Mouse (Mus musculus) MEL (cell line): Measurements from ENCODE around the gene Tubb3. TPM values are rescaled to one million over a fixed set of nuclear protein-coding genes. Genes with fewer than 3 reads are reported as not detected.

Source experiments
- DNase-seq: peaks from one replicate; pipeline ENCODE4 v3.0.0; 2011; ENCODE audit warnings: low read depth, low spot score
- H3K27ac ChIP-seq: 2 replicates; pipeline ENCODE4 v1.5.1; 2012; ENCODE audit warnings: low read depth, mild to moderate bottlenecking, control low read depth, low read length, moderate library complexity; ENCODE audit not compliant: control insufficient read depth
- H3K27me3 ChIP-seq, 2 experiments: fragments of 150-350 bp in 1 of 2; sonication (generic) in 1 of 2; 2 replicates each; pipeline ENCODE4 v1.6.1; 2012; ENCODE audit warnings: low read length in 2 of 2, mild to moderate bottlenecking in 2 of 2, improper control_type of control experiment in 1 of 2, moderate library complexity in 1 of 2; ENCODE audit not compliant: insufficient read depth in 2 of 2, control insufficient read depth in 1 of 2
- H3K36me3 ChIP-seq, 2 experiments: 2 replicates each; pipeline ENCODE4 v1.6.1; 2012 to 2014; ENCODE audit warnings: low read length in 2 of 2, improper control_type of control experiment in 1 of 2, inconsistent platforms in 1 of 2, mild to moderate bottlenecking in 1 of 2; ENCODE audit not compliant: insufficient read depth in 2 of 2, control insufficient read depth in 1 of 2
- H3K4me1 ChIP-seq, 2 experiments: fragments of 150-350 bp in 1 of 2; sonication (generic) in 1 of 2; 2 replicates each; pipeline ENCODE4 v1.6.1; 2012; ENCODE audit warnings: low read length in 2 of 2, improper control_type of control experiment in 1 of 2, mild to moderate bottlenecking in 1 of 2; ENCODE audit not compliant: insufficient read depth in 2 of 2, control insufficient read depth in 1 of 2
- H3K4me3 ChIP-seq, 2 experiments: fragments of 150-350 bp in 1 of 2; sonication (generic) in 1 of 2; 2 replicates each; pipeline ENCODE4 v1.5.1; 2012; ENCODE audit warnings: low read depth in 2 of 2, low read length in 2 of 2, mild to moderate bottlenecking in 2 of 2, moderate library complexity in 2 of 2, control low read depth in 1 of 2, improper control_type of control experiment in 1 of 2; ENCODE audit not compliant: control insufficient read depth in 1 of 2, insufficient read depth in 1 of 2
- H3K79me2 ChIP-seq: 2 replicates; pipeline ENCODE4 v1.6.1; 2012; ENCODE audit warnings: mild to moderate bottlenecking, low read length, moderate library complexity; ENCODE audit not compliant: control insufficient read depth, poor library complexity, insufficient read depth
- H3K9ac ChIP-seq: 2 replicates; pipeline ENCODE4 v1.6.1; 2012; ENCODE audit warnings: low read depth, mild to moderate bottlenecking, control low read depth, low read length, moderate library complexity; ENCODE audit not compliant: control insufficient read depth, poor library complexity, severe bottlenecking
- H3K9me3 ChIP-seq: fragments of 150-350 bp; sonication (generic); replicated peaks from 2 replicates; pipeline ENCODE4 v1.6.1; 2012; ENCODE audit warnings: mild to moderate bottlenecking, low read length, improper control_type of control experiment, moderate library complexity; ENCODE audit not compliant: insufficient read depth
- BHLHE40 ChIP-seq: IDR thresholded peaks from 2 replicates; pipeline ENCODE4 v1.6.1; 2012; ENCODE audit warnings: low read depth, mild to moderate bottlenecking, inconsistent platforms, low read length, improper control_type of control experiment, borderline replicate concordance
- CHD1 ChIP-seq: IDR thresholded peaks from 2 replicates; pipeline ENCODE4 v1.6.1; 2012; ENCODE audit warnings: low read depth, mild to moderate bottlenecking, inconsistent platforms, low read length, improper control_type of control experiment
- CHD2 ChIP-seq: IDR thresholded peaks from 2 replicates; pipeline ENCODE4 v1.6.1; 2011; ENCODE audit warnings: low read length, improper control_type of control experiment
- CTCF ChIP-seq, 3 experiments: IDR thresholded peaks in 2 of 3; conservative IDR thresholded peaks in 1 of 3; 2 replicates each; pipeline ENCODE4 v1.5.1; 2011 to 2012; ENCODE audit warnings: low read length in 3 of 3, low read depth in 2 of 3, mild to moderate bottlenecking in 2 of 3, improper control_type of control experiment in 1 of 3, inconsistent platforms in 1 of 3, mixed read lengths in 1 of 3, moderate library complexity in 1 of 3; ENCODE audit not compliant: control insufficient read depth in 1 of 3, insufficient read depth in 1 of 3, poor library complexity in 1 of 3, severe bottlenecking in 1 of 3
- E2F4 ChIP-seq: IDR thresholded peaks from 2 replicates; pipeline ENCODE4 v1.6.1; 2011; ENCODE audit warnings: low read depth, low read length, improper control_type of control experiment, borderline replicate concordance
- EP300 ChIP-seq, 2 experiments: IDR thresholded peaks; 2 replicates each; pipeline ENCODE4 v1.6.1; 2011; ENCODE audit warnings: improper control_type of control experiment in 2 of 2, low read length in 2 of 2, low read depth in 1 of 2, mild to moderate bottlenecking in 1 of 2
- GATA1 ChIP-seq: IDR thresholded peaks from 2 replicates; pipeline ENCODE4 v1.6.1; 2011; ENCODE audit warnings: low read depth, low read length, improper control_type of control experiment
- HCFC1 ChIP-seq: IDR thresholded peaks from 2 replicates; pipeline ENCODE4 v1.6.1; 2012; ENCODE audit warnings: low read depth, mild to moderate bottlenecking, inconsistent platforms, low read length, improper control_type of control experiment, moderate library complexity
- MAX ChIP-seq: IDR thresholded peaks from 2 replicates; pipeline ENCODE4 v1.6.1; 2011; ENCODE audit warnings: low read length, improper control_type of control experiment
- MEF2A ChIP-seq: IDR thresholded peaks from 2 replicates; pipeline ENCODE4 v1.6.1; 2014; ENCODE audit warnings: low read depth, mild to moderate bottlenecking, inconsistent platforms, low read length, improper control_type of control experiment; ENCODE audit not compliant: poor library complexity, insufficient replicate concordance, severe bottlenecking; ENCODE audit errors: extremely low read depth
- MYB ChIP-seq: IDR thresholded peaks from 2 replicates; pipeline ENCODE4 v1.6.1; 2011; ENCODE audit warnings: mild to moderate bottlenecking, low read depth, low read length, improper control_type of control experiment
- MYC ChIP-seq: IDR thresholded peaks from 2 replicates; pipeline ENCODE4 v1.6.1; 2011; ENCODE audit warnings: low read depth, mild to moderate bottlenecking, low read length, improper control_type of control experiment, moderate library complexity
- NELFE ChIP-seq: IDR thresholded peaks from 2 replicates; pipeline ENCODE4 v1.6.1; 2011; ENCODE audit warnings: low read depth, low read length, improper control_type of control experiment
- POLR2AphosphoS2 ChIP-seq: IDR thresholded peaks from 2 replicates; pipeline ENCODE4 v1.6.1; 2011; ENCODE audit warnings: low read length, improper control_type of control experiment
- POLR2AphosphoS5 ChIP-seq: IDR thresholded peaks from 2 replicates; pipeline ENCODE4 v1.6.1; 2012; ENCODE audit warnings: low read depth, borderline replicate concordance, mild to moderate bottlenecking, inconsistent platforms, low read length, moderate library complexity, mixed read lengths
- RAD21 ChIP-seq: IDR thresholded peaks from 2 replicates; pipeline ENCODE4 v1.6.1; 2011; ENCODE audit warnings: mild to moderate bottlenecking, low read depth, low read length, improper control_type of control experiment
- RCOR1 ChIP-seq: IDR thresholded peaks from 2 replicates; pipeline ENCODE4 v1.6.1; 2012; ENCODE audit warnings: low read depth, mild to moderate bottlenecking, inconsistent platforms, low read length, improper control_type of control experiment
- TAL1 ChIP-seq: IDR thresholded peaks from 2 replicates; pipeline ENCODE4 v1.6.1; 2012; ENCODE audit warnings: mild to moderate bottlenecking, inconsistent platforms, low read length, moderate library complexity, mixed read lengths
- USF1 ChIP-seq: IDR thresholded peaks from 2 replicates; pipeline ENCODE4 v1.6.1; 2014; ENCODE audit warnings: low read depth, mild to moderate bottlenecking, inconsistent platforms, low read length, improper control_type of control experiment, moderate library complexity
- ZNF384 ChIP-seq: IDR thresholded peaks from 2 replicates; pipeline ENCODE4 v1.6.1; 2012; ENCODE audit warnings: low read depth, mild to moderate bottlenecking, inconsistent platforms, low read length, improper control_type of control experiment
- polyA plus RNA-seq, 2 experiments: library from polyadenylated mRNA; stranded (reverse) in 1 of 2; unstranded in 1 of 2; fragments of >175 nt in 1 of 2; fragments of >200 nt in 1 of 2; gene quantifications; 2 replicates each; pipeline versions ENCODE4 v1.2.1 to v1.2.4; 2012; ENCODE audit warnings: low replicate concordance in 2 of 2, low read depth in 1 of 2; ENCODE audit not compliant: insufficient read length in 2 of 2, insufficient read depth in 1 of 2, missing spikeins in 1 of 2
- total RNA-seq: library from RNA; depleted of rRNA; stranded (reverse); fragments of 300-350 nt; gene quantifications from 2 replicates; pipeline ENCODE4 v1.2.3, GENCODE M21; 2012

Gene Tubb3
- total and polyA plus RNA-seq, 3 experiments, result 0.69 to 1.4 TPM; not detected in 1

GRCm38 (mm10) chr8:123408586-123409544 is 2.4 kb upstream of the Tubb3 start (continued):
- TF ChIP-seq HCFC1, result no peak
- TF ChIP-seq ZNF384, result peak; percentile 95
- TF ChIP-seq EP300 (IDR thresholded peaks at IDR 0.05; ENCODE audit: low read depth in 1 of 2, low read length in 2 of 2), result peak; percentile 61 to 80; a peak in 3 of 4 replicates
- no peak; the same call in 1 of the 2 replicates for TF ChIP-seq MYC
- peak; percentile 58 for TF ChIP-seq MYB
- TF ChIP-seq CHD2, result no peak

- TF ChIP-seq POLR2AphosphoS5 (no peak), MEF2A (no peak), MYB (no peak), TAL1 (peak; percentile 61), BHLHE40 (no peak), CTCF (IDR thresholded peaks at IDR 0.05 in 2 of 3, conservative IDR thresholded peaks at IDR 0.05 in 1 of 3; ENCODE audit: control insufficient read depth in 1 of 3, insufficient read depth in 1 of 3, low read depth in 2 of 3, low read length in 3 of 3, poor library complexity in 1 of 3, severe bottlenecking in 1 of 3) (no peak), EP300 (IDR thresholded peaks at IDR 0.05; ENCODE audit: low read depth in 1 of 2, low read length in 2 of 2) (peak in 1 of 2 experiments; percentile 30; a peak in 2 of 4 replicates), MAX (no peak), GATA1 (peak; percentile 8; the same call in 1 of the 2 replicates), POLR2AphosphoS2 (no peak), E2F4 (no peak), USF1 (no peak), CHD1 (no peak), HCFC1 (no peak), ZNF384 (no peak), NELFE (no peak), RCOR1 (peak; percentile 61; the same call in 1 of the 2 replicates), RAD21 (no peak)
- TF ChIP-seq, all 39 proteins: peak for 4
- Histone ChIP-seq H3K27ac (no peak overlapping the region), H3K36me3 (peaks cover 0 to 37% of the 10 kb centered on the region in 2 experiments; a peak in 2 of 4 replicates), H3K9me3 (no peaks in the 10 kb centered on the region), H3K4me3 (no peak overlapping the region), H3K4me1 (peaks cover 2 to 53% of the 10 kb centered on the region in 2 experiments), H3K79me2 (no peaks in the 10 kb centered on the region), H3K9ac (no peak overlapping the region), H3K27me3 (no peaks in the 10 kb centered on the region)
- peak; percentile 52 for DNase-seq
Observed at GRCm38 (mm10) chr8:123410049-123410587, 1.1 kb upstream of the Tubb3 start.
